Mouse (Mus musculus): ENCODE data around the gene Phf8. TPM values are rescaled to one million over a fixed set of nuclear protein-coding genes. Genes with fewer than 3 reads are reported as not detected.
"Not testable (repeated sequence)": the region's sequence is repeated elsewhere in the genome, so short reads cannot be mapped to it uniquely, and the experiment has no call there.

Phf8 gene
- 21.0 and 23.9 TPM in 2 replicates for polyA plus RNA-seq (2014; fragmentation: Nextera tagmentation; extraction: Ambion mirVana)

GRCm38 (mm10) chrX:151520458-151521322 is at the start of gene Phf8:
Gene Phf8 (plus strand): TSS chrX:151520672.
- H3K9me3 ChIP-seq (ENCODE audit: control insufficient read depth, low read length), result no peaks in the 10 kb centered on the region
- peak within 1 kb of the TSS; percentile 67 for H3K9ac ChIP-seq (ENCODE audit: low read length)
- DNase-seq (ENCODE audit: low spot score) (peak; percentile 93), ATAC-seq (ENCODE audit: insufficient number of reproducible peaks, low FRiP score, low TSS enrichment, low read depth) (peak; percentile 95)
- H3K27ac ChIP-seq (replicated peaks; ENCODE audit: low read depth, low read length), result peak within 1 kb of the TSS; percentile 89
- H3K36me3 ChIP-seq (ENCODE audit: control insufficient read depth, insufficient read depth, low read length), result no peaks in the 10 kb centered on the region
- 0 out of 2 replicates have a peak, but pooled peaks cover 3% of the 10 kb centered on the region for H3K27me3 ChIP-seq (ENCODE audit: control insufficient read depth, insufficient read depth, low read length)
- WGBS, result 13% methylated on average over 59 of the region's 68 CpGs
- no peaks in the 10 kb centered on the region for H3K4me1 ChIP-seq (ENCODE audit: control insufficient read depth, insufficient read depth, low read length)
- peak within 1 kb of the TSS; percentile 58 for H3K4me2 ChIP-seq (ENCODE audit: low read depth, severe bottlenecking)
- peak within 1 kb of the TSS; percentile 40 for H3K4me3 ChIP-seq (ENCODE audit: low read depth, low read length)

- ATAC-seq (ENCODE audit: insufficient number of reproducible peaks, low FRiP score, low TSS enrichment, low read depth), result no peak
- H3K27me3 ChIP-seq (ENCODE audit: control insufficient read depth, insufficient read depth, low read length), result no peaks in the 10 kb centered on the region
- 82% methylated on average over 3 of the region's 3 CpGs for WGBS
Observed at GRCm38 (mm10) chrX:151488128-151488527, 32.3 kb upstream of the Phf8 start.

GRCm38 (mm10) chrX:151493269-151493668 is 27.2 kb upstream of the Phf8 start:
- DNase-seq (ENCODE audit: low spot score); H3K4me1 ChIP-seq (ENCODE audit: control insufficient read depth, insufficient read depth, low read length); H3K4me2 ChIP-seq (ENCODE audit: low read depth, severe bottlenecking); H3K27me3 ChIP-seq (ENCODE audit: control insufficient read depth, insufficient read depth, low read length); H3K27ac ChIP-seq (replicated peaks; ENCODE audit: low read depth, low read length); H3K36me3 ChIP-seq (ENCODE audit: control insufficient read depth, insufficient read depth, low read length); H3K9me3 ChIP-seq (ENCODE audit: control insufficient read depth, low read length); H3K4me3 ChIP-seq (ENCODE audit: low read depth, low read length); ATAC-seq (ENCODE audit: insufficient number of reproducible peaks, low FRiP score, low TSS enrichment, low read depth); H3K9ac ChIP-seq (ENCODE audit: low read length): not testable (repeated sequence)
- 99% methylated on average over 4 of the region's 4 CpGs for WGBS

More at GRCm38 (mm10) chrX:151488128-151488527, 32.3 kb upstream of the Phf8 start:
- no peaks in the 10 kb centered on the region for H3K36me3 ChIP-seq (ENCODE audit: control insufficient read depth, insufficient read depth, low read length)
- no peaks in the 10 kb centered on the region for H3K9me3 ChIP-seq (ENCODE audit: control insufficient read depth, low read length)
- no peak for DNase-seq (ENCODE audit: low spot score)
- H3K4me3 ChIP-seq (ENCODE audit: low read depth, low read length), result no peak overlapping the region
- no peak overlapping the region for H3K4me2 ChIP-seq (ENCODE audit: low read depth, severe bottlenecking)
- no peak overlapping the region for H3K27ac ChIP-seq (replicated peaks; ENCODE audit: low read depth, low read length)
- H3K9ac ChIP-seq (ENCODE audit: low read length), result no peak overlapping the region
- no peaks in the 10 kb centered on the region for H3K4me1 ChIP-seq (ENCODE audit: control insufficient read depth, insufficient read depth, low read length)

DNA sequence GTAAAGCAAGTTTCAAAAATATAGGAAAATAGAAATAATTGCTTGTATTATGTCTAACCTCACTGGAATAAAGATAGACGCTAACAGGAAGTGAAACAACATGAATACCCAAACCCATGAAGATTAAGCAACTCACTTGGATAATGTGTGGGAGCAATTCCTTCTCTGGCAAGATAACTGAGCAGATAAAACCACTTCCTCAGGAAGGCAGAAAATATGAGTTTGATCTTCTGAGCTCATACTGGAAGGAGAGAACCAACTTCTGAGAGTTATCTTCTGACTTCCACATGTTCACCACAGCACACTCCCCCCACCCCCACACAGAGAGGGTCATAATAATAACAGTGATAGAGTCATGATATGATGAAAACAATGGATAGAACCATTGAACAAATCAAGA is 23.9 kb upstream of the Phf8 start:
- Histone ChIP-seq H3K9ac (ENCODE audit: low read length) (no peak overlapping the region), H3K4me1 (ENCODE audit: control insufficient read depth, insufficient read depth, low read length) (no peaks in the 10 kb centered on the region), H3K4me3 (ENCODE audit: low read depth, low read length) (no peak overlapping the region), H3K9me3 (ENCODE audit: control insufficient read depth, low read length) (no peaks in the 10 kb centered on the region), H3K27ac (replicated peaks; ENCODE audit: low read depth, low read length) (no peak overlapping the region), H3K4me2 (ENCODE audit: low read depth, severe bottlenecking) (no peak overlapping the region), H3K36me3 (ENCODE audit: control insufficient read depth, insufficient read depth, low read length) (no peaks in the 10 kb centered on the region), H3K27me3 (ENCODE audit: control insufficient read depth, insufficient read depth, low read length) (no peaks in the 10 kb centered on the region)
- 83% methylated on average over 1 of the region's 1 CpGs for WGBS
- no peak for ATAC-seq (ENCODE audit: insufficient number of reproducible peaks, low FRiP score, low TSS enrichment, low read depth)
- no peak for DNase-seq (ENCODE audit: low spot score)

DNA sequence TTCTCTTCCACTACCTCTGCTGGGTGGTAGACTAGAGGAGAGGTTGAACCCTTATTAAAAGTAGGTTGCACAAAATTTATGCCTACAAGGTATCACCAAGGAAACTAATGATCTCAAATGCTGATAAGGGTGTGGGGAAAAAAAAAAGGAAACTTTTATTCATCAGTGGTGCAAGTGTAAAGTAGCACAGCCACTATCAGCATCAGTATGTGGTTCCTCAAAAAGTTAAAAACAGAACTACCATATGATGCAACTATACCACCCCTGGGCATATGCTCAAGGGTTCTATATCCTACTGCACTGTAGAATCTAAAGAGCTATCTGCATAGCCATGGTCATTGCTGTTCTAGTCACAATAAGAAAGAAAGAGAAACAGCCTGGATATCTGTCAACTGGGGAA is 11.9 kb upstream of the Phf8 start:
- ATAC-seq (ENCODE audit: insufficient number of reproducible peaks, low FRiP score, low TSS enrichment, low read depth) (no peak), DNase-seq (ENCODE audit: low spot score) (no peak)
- H3K4me3 ChIP-seq (ENCODE audit: low read depth, low read length), result no peak overlapping the region
- H3K27ac ChIP-seq (replicated peaks; ENCODE audit: low read depth, low read length), result no peak overlapping the region
- H3K36me3 ChIP-seq (ENCODE audit: control insufficient read depth, insufficient read depth, low read length), result no peaks in the 10 kb centered on the region
- H3K9ac ChIP-seq (ENCODE audit: low read length), result no peak overlapping the region
- H3K4me2 ChIP-seq (ENCODE audit: low read depth, severe bottlenecking), result no peak overlapping the region
- H3K9me3 ChIP-seq (ENCODE audit: control insufficient read depth, low read length), result no peaks in the 10 kb centered on the region
- no peaks in the 10 kb centered on the region for H3K4me1 ChIP-seq (ENCODE audit: control insufficient read depth, insufficient read depth, low read length)
- H3K27me3 ChIP-seq (ENCODE audit: control insufficient read depth, insufficient read depth, low read length), result no peaks in the 10 kb centered on the region

DNA sequence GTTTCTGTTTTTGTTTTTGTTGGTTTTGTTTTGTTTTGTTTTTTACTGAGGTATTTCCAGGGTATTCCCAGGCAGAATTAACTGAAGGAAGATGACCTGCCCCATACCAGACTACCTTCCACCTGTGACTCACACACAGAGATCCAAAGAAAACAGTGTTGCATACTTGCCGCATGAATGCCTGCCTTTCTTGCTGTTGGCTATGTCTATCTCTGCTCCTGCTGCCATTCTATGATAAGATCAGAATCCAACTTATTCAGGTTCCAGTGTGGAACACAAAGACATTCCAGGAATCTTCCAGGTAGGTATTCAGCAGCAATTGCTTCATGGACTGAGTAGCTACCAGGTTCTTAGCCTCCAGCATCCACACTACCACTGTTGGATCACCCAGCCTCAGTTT is 10.6 kb upstream of the Phf8 start:
- Histone ChIP-seq H3K36me3 (ENCODE audit: control insufficient read depth, insufficient read depth, low read length) (no peaks in the 10 kb centered on the region), H3K9ac (ENCODE audit: low read length) (no peak overlapping the region), H3K27ac (replicated peaks; ENCODE audit: low read depth, low read length) (no peak overlapping the region), H3K27me3 (ENCODE audit: control insufficient read depth, insufficient read depth, low read length) (no peaks in the 10 kb centered on the region), H3K4me3 (ENCODE audit: low read depth, low read length) (no peak overlapping the region), H3K4me1 (ENCODE audit: control insufficient read depth, insufficient read depth, low read length) (no peaks in the 10 kb centered on the region), H3K4me2 (ENCODE audit: low read depth, severe bottlenecking) (no peak overlapping the region), H3K9me3 (ENCODE audit: control insufficient read depth, low read length) (no peaks in the 10 kb centered on the region)
- no peak for ATAC-seq (ENCODE audit: insufficient number of reproducible peaks, low FRiP score, low TSS enrichment, low read depth)
- 90% methylated on average over 1 of the region's 1 CpGs for WGBS
- DNase-seq (ENCODE audit: low spot score), result no peak

DNA sequence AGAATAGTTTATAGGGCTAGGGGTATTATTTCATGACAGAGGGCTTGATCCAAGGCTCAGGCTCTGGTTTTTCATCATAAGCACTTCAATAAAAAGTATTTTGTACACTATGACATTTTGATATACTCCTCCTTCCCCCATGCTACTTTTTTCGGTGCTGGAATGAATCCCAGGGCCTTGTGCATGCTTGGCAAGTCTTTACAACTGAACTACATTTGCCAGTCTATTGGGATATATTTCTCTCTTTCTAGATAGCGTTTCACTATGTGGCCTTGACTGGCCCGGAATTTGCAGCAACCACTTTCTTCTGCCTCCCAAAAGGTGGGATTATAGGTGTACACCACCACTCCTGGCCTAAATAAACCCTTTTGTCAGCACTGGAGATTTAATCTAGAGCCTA is 7.4 kb upstream of the Phf8 start:
- no peak for ATAC-seq (ENCODE audit: insufficient number of reproducible peaks, low FRiP score, low TSS enrichment, low read depth)
- no peak overlapping the region for H3K4me3 ChIP-seq (ENCODE audit: low read depth, low read length)
- no peak overlapping the region for H3K9ac ChIP-seq (ENCODE audit: low read length)
- no peaks in the 10 kb centered on the region for H3K27me3 ChIP-seq (ENCODE audit: control insufficient read depth, insufficient read depth, low read length)
- DNase-seq (ENCODE audit: low spot score), result no peak
- 89% methylated on average over 3 of the region's 3 CpGs for WGBS
- H3K27ac ChIP-seq (replicated peaks; ENCODE audit: low read depth, low read length), result no peak overlapping the region
- H3K4me2 ChIP-seq (ENCODE audit: low read depth, severe bottlenecking), result no peak overlapping the region
- H3K4me1 ChIP-seq (ENCODE audit: control insufficient read depth, insufficient read depth, low read length), result no peaks in the 10 kb centered on the region
- H3K36me3 ChIP-seq (ENCODE audit: control insufficient read depth, insufficient read depth, low read length), result no peaks in the 10 kb centered on the region
- H3K9me3 ChIP-seq (ENCODE audit: control insufficient read depth, low read length), result no peaks in the 10 kb centered on the region

- Histone ChIP-seq H3K4me3 (ENCODE audit: low read depth, low read length) (no peak overlapping the region), H3K27me3 (ENCODE audit: control insufficient read depth, insufficient read depth, low read length) (no peaks in the 10 kb centered on the region), H3K4me2 (ENCODE audit: low read depth, severe bottlenecking) (no peak overlapping the region), H3K27ac (replicated peaks; ENCODE audit: low read depth, low read length) (no peak overlapping the region), H3K4me1 (ENCODE audit: control insufficient read depth, insufficient read depth, low read length) (no peaks in the 10 kb centered on the region), H3K36me3 (ENCODE audit: control insufficient read depth, insufficient read depth, low read length) (no peaks in the 10 kb centered on the region), H3K9ac (ENCODE audit: low read length) (no peak overlapping the region), H3K9me3 (ENCODE audit: control insufficient read depth, low read length) (no peaks in the 10 kb centered on the region)
- no peak for DNase-seq (ENCODE audit: low spot score)
- WGBS, result 86% methylated on average over 2 of the region's 2 CpGs
- ATAC-seq (ENCODE audit: insufficient number of reproducible peaks, low FRiP score, low TSS enrichment, low read depth), result no peak
Observed at GRCm38 (mm10) chrX:151513694-151514093, 6.8 kb upstream of the Phf8 start.

All from limb, embryonic 11.5 days (tissue).